Mouse (Mus musculus) embryonic stem cell, embryonic (primary cell): Measurements from ENCODE around the gene Helt.

Source experiments
- CTCF ChIA-PET, 4 experiments: fragments of 300-600 bp in 2 of 4; fragments of 350-600 bp in 2 of 4; sonication (Branson Sonifier 250); formaldehyde crosslinking; loops; one replicate each; lab custom pipeline; 2022; ENCODE audit warnings: inconsistent platforms in 2 of 4; lab: Charles Lee
- POLR2A ChIA-PET, 4 experiments: fragments of 300-600 bp in 2 of 4; fragments of 350-600 bp in 2 of 4; sonication (Branson Sonifier 250); formaldehyde crosslinking; loops; one replicate each; lab custom pipeline; 2022; ENCODE audit warnings: antibody characterized with exemption in 4 of 4, inconsistent platforms in 1 of 4; lab: Charles Lee

Helt gene

GRCm38 (mm10) chr8:46311159-46311558 lies 16.7 kb upstream of the Helt start:
- ChIA-PET CTCF (interaction anchor here in 1 of 4 experiments (1.0 kb wide), 2 partner anchors 8 to 247 kb away, joined by 3 to 5 read pairs; no protein-coding TSS in a partner anchor), POLR2A (interaction anchor here in 1 of 4 experiments (1.0 kb wide), 1 partner anchor 8 kb away, joined by 3 read pairs; no protein-coding TSS in a partner anchor)

GRCm38 (mm10) chr8:46308189-46308588 lies 13.7 kb upstream of the Helt start:
- ChIA-PET CTCF (no interaction called here), POLR2A (no interaction called here)

- ChIA-PET CTCF (interaction anchor here in 1 of 4 experiments (0.6 kb wide), 1 partner anchor 26 kb away, joined by 3 read pairs; no protein-coding TSS in a partner anchor), POLR2A (interaction anchor here in 1 of 4 experiments (1.2 kb wide), 1 partner anchor 94 kb away, joined by 7 read pairs; the partner anchor contains the start of gene Slc25a4)
These were observed 11.4 kb upstream of the Helt start for GRCm38 (mm10) chr8:46305733-46306349.

GRCm38 (mm10) chr8:46302121-46302520 lies 7.7 kb upstream of the Helt start:
- POLR2A ChIA-PET = no interaction called here
- CTCF ChIA-PET = no interaction called here

GRCm38 (mm10) chr8:46298847-46299246 lies 4.4 kb upstream of the Helt start:
- CTCF ChIA-PET = interaction anchor here in 1 of 4 experiments (0.6 kb wide), 1 partner anchor 21 kb away, joined by 3 read pairs; no protein-coding TSS in a partner anchor
- POLR2A ChIA-PET = interaction anchor here in 1 of 4 experiments (0.8 to 1.4 kb wide), 2 partner anchors 85 to 437 kb away, joined by 3 read pairs; no protein-coding TSS in a partner anchor

GRCm38 (mm10) chr8:46296551-46296950 lies 2.1 kb upstream of the Helt start:
- ChIA-PET CTCF (no interaction called here), POLR2A (interaction anchor here in 1 of 4 experiments (1.0 kb wide), 1 partner anchor 85 kb away, joined by 4 read pairs; the partner anchor contains the start of gene Slc25a4)

GRCm38 (mm10) chr8:46295951-46296350 lies 1.5 kb upstream of the Helt start:
- ChIA-PET POLR2A (interaction anchor here in 2 of 4 experiments (0.9 to 2.6 kb wide), 3 partner anchors 85 kb away, joined by 4 to 7 read pairs (median 5); partner anchors contain the start of gene Slc25a4 (in 2 of the 2)), CTCF (no interaction called here)

- ChIA-PET CTCF (no interaction called here), POLR2A (interaction anchor here in 3 of 4 experiments (0.6 to 2.6 kb wide), 4 partner anchors 84 to 593 kb away, joined by 3 to 7 read pairs (median 5); partner anchors contain the start of genes Slc25a4 (in 2 of the 3), Casp3 (in 1 of the 3) and Primpol (in 1 of the 3))
These were observed 647 bp upstream of the Helt start for GRCm38 (mm10) chr8:46295101-46295534.

GRCm38 (mm10) chr8:46293741-46294151 lies 725 bp downstream of the Helt start:
- ChIA-PET POLR2A (interaction anchor here in 3 of 4 experiments (1.1 to 2.6 kb wide), 6 partner anchors 47 to 324 kb away, joined by 3 to 7 read pairs (median 3); partner anchors contain the start of genes Slc25a4 (in 3 of the 3), Casp3 (in 1 of the 3) and Primpol (in 1 of the 3)), CTCF (interaction anchor here in 1 of 4 experiments (1.0 kb wide), 1 partner anchor 52 kb away, joined by 3 read pairs; no protein-coding TSS in a partner anchor)

GRCm38 (mm10) chr8:46293201-46293600 lies 1.3 kb downstream of the Helt start:
- ChIA-PET CTCF (interaction anchor here in 1 of 4 experiments (1.0 kb wide), 1 partner anchor 51 kb away, joined by 3 read pairs; no protein-coding TSS in a partner anchor), POLR2A (interaction anchor here in 3 of 4 experiments (0.6 to 2.6 kb wide), 9 partner anchors 25 to 325 kb away, joined by 3 to 7 read pairs (median 4); partner anchors contain the start of genes Slc25a4 (in 3 of the 3), Casp3 (in 1 of the 3) and Primpol (in 1 of the 3))

GRCm38 (mm10) chr8:46291931-46292675 lies 2.4 kb downstream of the Helt start:
- ChIA-PET CTCF (no interaction called here), POLR2A (interaction anchor here in 1 of 4 experiments (0.6 to 1.1 kb wide), 3 partner anchors 81 to 643 kb away, joined by 3 to 4 read pairs (median 3); partner anchors contain the start of gene Slc25a4)

- POLR2A ChIA-PET = interaction anchor here in 1 of 4 experiments (1.8 kb wide), 1 partner anchor 78 kb away, joined by 6 read pairs; the partner anchor contains the start of gene Slc25a4
- CTCF ChIA-PET = interaction anchor here in 1 of 4 experiments (0.6 kb wide), 1 partner anchor 515 kb away, joined by 3 read pairs; no protein-coding TSS in a partner anchor
These were observed 5.2 kb downstream of the Helt start for GRCm38 (mm10) chr8:46289274-46289673.

GRCm38 (mm10) chr8:46288021-46288420 lies 6.5 kb downstream of the Helt start:
- ChIA-PET CTCF (no interaction called here), POLR2A (interaction anchor here in 2 of 4 experiments (0.5 to 1.8 kb wide), 6 partner anchors 10 to 263 kb away, joined by 3 to 6 read pairs (median 4); partner anchors contain the start of gene Slc25a4 (in 1 of the 2))

GRCm38 (mm10) chr8:46285980-46286379 lies 8.5 kb downstream of the Helt start:
- ChIA-PET CTCF (interaction anchor here in 3 of 4 experiments (0.5 to 1.2 kb wide), 3 partner anchors 32 to 139 kb away, joined by 3 to 5 read pairs (median 3); no protein-coding TSS in a partner anchor), POLR2A (no interaction called here)

- ChIA-PET CTCF (interaction anchor here in 3 of 4 experiments (0.6 to 1.1 kb wide), 3 partner anchors 40 to 1008 kb away, joined by 3 to 4 read pairs (median 3); no protein-coding TSS in a partner anchor), POLR2A (interaction anchor here in 1 of 4 experiments (1.9 kb wide), 1 partner anchor 71 kb away, joined by 4 read pairs; the partner anchor contains the start of gene Slc25a4)
These were observed 12.9 kb downstream of the Helt start for GRCm38 (mm10) chr8:46281536-46281935.

- CTCF ChIA-PET = no interaction called here
These were observed 17.5 kb downstream of the Helt start for GRCm38 (mm10) chr8:46276939-46277338.

GRCm38 (mm10) chr8:46270741-46271140 lies 23.7 kb downstream of the Helt start:
- ChIA-PET CTCF (no interaction called here), POLR2A (no interaction called here)

More at GRCm38 (mm10) chr8:46276939-46277338, 17.5 kb downstream of the Helt start:
- POLR2A ChIA-PET = interaction anchor here in 1 of 4 experiments (0.6 kb wide), 1 partner anchor 462 kb away, joined by 8 read pairs; the partner anchor contains the start of gene Irf2

GRCm38 (mm10) chr8:46270147-46270546 lies 24.3 kb downstream of the Helt start:
- POLR2A ChIA-PET = no interaction called here
- CTCF ChIA-PET = no interaction called here
